In genomic region chr8:99234372-99234771, GRCm38 (mm10) we compare ENCODE assay signal across 15 mouse cellular contexts.
DNase-seq lines count a peak whose midpoint lies in the region; ATAC-seq and TF ChIP-seq lines count a peak whose summit lies in the region.
"Had no signal": no experiment of that assay in that cellular context is flagged by ENCODE, and none has a peak within 500 bp of the region (broad histone marks: within the 10 kb centered on the region; RNA-seq: fewer than 3 reads in every experiment).

No protein-coding gene starts in this region.

- H3K27me3 ChIP-seq in forebrain, postnatal 0 days (ENCODE audit: insufficient read depth, low read length): no peaks in the 10 kb centered on the region
- no peaks in the 10 kb centered on the region for H3K27me3 ChIP-seq in midbrain, embryonic 15.5 days (replicated peaks)
- H3K27me3 ChIP-seq: embryonic facial prominence, embryonic 15.5 days; liver, embryonic 15.5 days had no signal

- H3K4me1 ChIP-seq in forebrain, postnatal 0 days (ENCODE audit: insufficient read depth): peaks cover 4% of the 10 kb centered on the region; the same call in 1 of the 2 replicates
- H3K4me1 ChIP-seq in midbrain, embryonic 15.5 days: peaks cover 16% of the 10 kb centered on the region; the same call in 1 of the 2 replicates
- H3K4me1 ChIP-seq: embryonic facial prominence, embryonic 15.5 days; liver, embryonic 15.5 days had no signal

- 0 out of 2 replicates have a peak overlapping the region, but pooled peaks have one; percentile 5 for H3K4me2 ChIP-seq in forebrain, postnatal 0 days (ENCODE audit: low read depth)
- no peak overlapping the region; the same call in 1 of the 2 replicates for H3K4me2 ChIP-seq in midbrain, embryonic 15.5 days
- H3K4me2 ChIP-seq: embryonic facial prominence, embryonic 15.5 days; liver, embryonic 15.5 days had no signal

- WGBS in forebrain, postnatal 0 days: 11% methylated on average over 4 of the region's 4 CpGs
- 20% methylated on average over 4 of the region's 4 CpGs for WGBS in midbrain, embryonic 15.5 days

- no peak overlapping the region for H3K27ac ChIP-seq in forebrain, postnatal 0 days (ENCODE audit: low read depth, low read length)
- H3K27ac ChIP-seq in midbrain, embryonic 15.5 days: peak overlapping the region; percentile 9; the same call in 1 of the 2 replicates
- H3K27ac ChIP-seq: embryonic facial prominence, embryonic 15.5 days; liver, embryonic 15.5 days had no signal

- DNase-seq in cerebellum, adult 9-10 months: peak; percentile 39
- DNase-seq in cerebellum, postnatal 14 days: no peak
- peak; percentile 6 to 29 for DNase-seq in left cerebral cortex, postnatal 25 days (ENCODE audit: low spot score in 2 of 2)
- no peak for DNase-seq in left cerebral cortex, adult 18-20 months (ENCODE audit: low spot score in 2 of 2)
- DNase-seq in forebrain, postnatal 0 days: peak; percentile 50
- DNase-seq in adrenal gland, postnatal 10 days: no peak
- no peak for DNase-seq in adrenal gland, postnatal 14 days
- DNase-seq: cerebellum, postnatal 36 days; heart, postnatal 14 days; kidney, adult 11 months; kidney, postnatal 36 days; lung, postnatal 4 days had no signal

- intact Hi-C loops in left cerebral cortex, postnatal 25 days (cut with DNase I): no loop called here

- H3K9ac ChIP-seq in forebrain, postnatal 0 days: no peak overlapping the region
- H3K9ac ChIP-seq in midbrain, embryonic 15.5 days: no peak overlapping the region
- H3K9ac ChIP-seq: embryonic facial prominence, embryonic 15.5 days; liver, embryonic 15.5 days had no signal

- no peaks in the 10 kb centered on the region for H3K36me3 ChIP-seq in forebrain, postnatal 0 days (ENCODE audit: insufficient read depth)
- no peaks in the 10 kb centered on the region for H3K36me3 ChIP-seq in midbrain, embryonic 15.5 days (replicated peaks)
- H3K36me3 ChIP-seq: embryonic facial prominence, embryonic 15.5 days; liver, embryonic 15.5 days had no signal

- H3K9me3 ChIP-seq in forebrain, postnatal 0 days (ENCODE audit: low read length): no peaks in the 10 kb centered on the region
- no peaks in the 10 kb centered on the region for H3K9me3 ChIP-seq in midbrain, embryonic 15.5 days
- H3K9me3 ChIP-seq: embryonic facial prominence, embryonic 15.5 days; liver, embryonic 15.5 days had no signal

- no peak overlapping the region for H3K4me3 ChIP-seq in forebrain, postnatal 0 days (ENCODE audit: low read depth, low read length)
- no peak overlapping the region for H3K4me3 ChIP-seq in midbrain, embryonic 15.5 days
- H3K4me3 ChIP-seq: embryonic facial prominence, embryonic 15.5 days; liver, embryonic 15.5 days had no signal

- TF ChIP-seq CTCF in forebrain, postnatal 0 days (IDR thresholded peaks at IDR 0.05; ENCODE audit: low read depth): no peak

- ATAC-seq in forebrain, postnatal 0 days: peak; percentile 50
- peak; percentile 65; the same call in 1 of the 2 replicates for ATAC-seq in midbrain, embryonic 15.5 days (replicated peaks)

Comparison
In these comparisons a context has a peak if more than half of its experiments do, and no peak if none do; other contexts are left out.
1. DNase-seq: peak in cerebellum, adult 9-10 months (single experiment), left cerebral cortex, postnatal 25 days (2 of 2) and forebrain, postnatal 0 days (single experiment); none in cerebellum, postnatal 14 days (0 of 2), left cerebral cortex, adult 18-20 months (0 of 2), adrenal gland, postnatal 10 days (single experiment) and adrenal gland, postnatal 14 days (single experiment).